Mouse (Mus musculus) lung, adult 2 months (tissue): ENCODE data around the gene Podn.

Source experiments
- CTCF ChIP-seq: fragments of 200-500 bp; IDR thresholded peaks from 2 replicates; pipeline ENCODE4 v1.5.1; 2011; ENCODE audit warnings: mild to moderate bottlenecking, low read length, control low read depth; ENCODE audit not compliant: insufficient read depth
- POLR2A ChIP-seq: fragments of 200-500 bp; IDR thresholded peaks from 2 replicates; pipeline ENCODE4 v1.6.1; 2011; ENCODE audit warnings: low read depth, mild to moderate bottlenecking, control low read depth, low read length, borderline replicate concordance; ENCODE audit errors: extremely low read depth

- TF ChIP-seq CTCF = no peak
- no peak for TF ChIP-seq POLR2A
These were observed 81.8 kb downstream of the Podn start for GRCm38 (mm10) chr4:108014466-108014865.
